Mouse (Mus musculus) neural tube, embryonic 14.5 days (tissue): ENCODE results near the gene Fdxr. TPM values are rescaled to one million over a fixed set of nuclear protein-coding genes. Genes with fewer than 3 reads are reported as not detected.

Source experiments
- ATAC-seq: fragments of 200-750 bp; cut with Nextera tagmentation; 2 replicates; pipeline ENCODE4 v1.8.0; 2017; ENCODE audit warnings: low read depth, mild to moderate bottlenecking, moderate TSS enrichment, moderate library complexity
- H3K27ac ChIP-seq: fragments of 300-500 bp; sonication (generic); 2 replicates; pipeline ENCODE4 v1.5.1; 2014; ENCODE audit warnings: low read depth, mild to moderate bottlenecking, control low read depth, low read length, moderate library complexity, mixed read lengths
- H3K27me3 ChIP-seq: fragments of 300-500 bp; sonication (generic); 2 replicates; pipeline ENCODE4 v1.6.1; 2014; ENCODE audit warnings: low read length; ENCODE audit not compliant: control insufficient read depth, insufficient read depth
- H3K36me3 ChIP-seq: fragments of 300-500 bp; sonication (generic); 2 replicates; pipeline ENCODE4 v1.6.1; 2014; ENCODE audit warnings: low read length, mixed read lengths; ENCODE audit not compliant: control insufficient read depth, insufficient read depth
- H3K4me1 ChIP-seq: fragments of 300-500 bp; sonication (generic); 2 replicates; pipeline ENCODE4 v1.6.1; 2014; ENCODE audit warnings: low read length; ENCODE audit not compliant: control insufficient read depth, insufficient read depth
- H3K4me2 ChIP-seq: fragments of 300-500 bp; sonication (generic); 2 replicates; pipeline ENCODE4 v1.6.1; 2014; ENCODE audit warnings: mild to moderate bottlenecking, low read depth, low read length, control low read depth
- H3K4me3 ChIP-seq: fragments of 300-500 bp; sonication (generic); 2 replicates; pipeline ENCODE4 v1.5.1; 2014; ENCODE audit warnings: low read depth, low read length, control low read depth, mixed read lengths
- H3K9ac ChIP-seq: fragments of 300-500 bp; sonication (generic); replicated peaks from 2 replicates; pipeline ENCODE4 v1.6.1; 2014; ENCODE audit warnings: low read depth, mild to moderate bottlenecking, control low read depth, low read length, mixed read lengths
- H3K9me3 ChIP-seq: fragments of 300-500 bp; sonication (generic); 2 replicates; pipeline ENCODE4 v1.6.1; 2016; ENCODE audit warnings: low read length; ENCODE audit not compliant: control insufficient read depth
- WGBS: fragments of 180-500 bp; shearing (Covaris S2); extraction: QIAGEN DNeasy Blood & Tissue Kit; methylation state at CpG from one replicate; pipeline ENCODE4 v1.1.7; 2014; 5-methylcytosine and 5-hydroxymethylcytosine counted together
- polyA plus RNA-seq: library from polyadenylated mRNA; unstranded; fragments of >200 nt; fragmentation: Nextera tagmentation; extraction: Ambion mirVana; gene quantifications from 2 replicates; pipeline ENCODE4 v1.2.1, GENCODE M21; 2014

Fdxr gene
- polyA plus RNA-seq, 1 experiment from 2014 or later = 14.6 TPM

- Histone ChIP-seq H3K4me3 (no peak overlapping the region), H3K9me3 (no peaks in the 10 kb centered on the region), H3K27ac (no peak overlapping the region), H3K27me3 (no peaks in the 10 kb centered on the region), H3K36me3 (no peaks in the 10 kb centered on the region), H3K4me2 (no peak overlapping the region), H3K9ac (no peak overlapping the region), H3K4me1 (no peaks in the 10 kb centered on the region)
- 88% methylated on average over 12 of the region's 12 CpGs for WGBS
- ATAC-seq = no peak
These were observed 7.2 kb upstream of the Fdxr start for GRCm38 (mm10) chr11:115283891-115284620.

GRCm38 (mm10) chr11:115283486-115283765, 6.6 kb upstream of the Fdxr start:
- 67% methylated on average over 9 of the region's 9 CpGs for WGBS

GRCm38 (mm10) chr11:115282723-115283485, 6.1 kb upstream of the Fdxr start:
- Histone ChIP-seq H3K9me3 (no peaks in the 10 kb centered on the region), H3K27me3 (no peaks in the 10 kb centered on the region), H3K36me3 (no peaks in the 10 kb centered on the region), H3K27ac (no peak overlapping the region), H3K9ac (no peak overlapping the region), H3K4me2 (no peak overlapping the region), H3K4me1 (no peaks in the 10 kb centered on the region), H3K4me3 (no peak overlapping the region)
- ATAC-seq = no peak; the same call in 1 of the 2 replicates
- 84% methylated on average over 8 of the region's 8 CpGs for WGBS

More at GRCm38 (mm10) chr11:115283486-115283765, 6.6 kb upstream of the Fdxr start:
- Histone ChIP-seq H3K9me3 (no peaks in the 10 kb centered on the region), H3K4me2 (no peak overlapping the region), H3K27me3 (no peaks in the 10 kb centered on the region), H3K27ac (no peak overlapping the region), H3K4me3 (no peak overlapping the region), H3K4me1 (no peaks in the 10 kb centered on the region), H3K36me3 (no peaks in the 10 kb centered on the region), H3K9ac (no peak overlapping the region)
- no peak for ATAC-seq

- no peaks in the 10 kb centered on the region for H3K9me3 ChIP-seq
- H3K27me3 ChIP-seq = no peaks in the 10 kb centered on the region
- no peaks in the 10 kb centered on the region for H3K36me3 ChIP-seq
- 73% methylated on average over 8 of the region's 8 CpGs for WGBS
- no peak overlapping the region for H3K4me2 ChIP-seq
- no peak overlapping the region for H3K4me3 ChIP-seq
- ATAC-seq = no peak
- H3K9ac ChIP-seq = no peak overlapping the region
- H3K27ac ChIP-seq = 0 out of 2 replicates have a peak overlapping the region, but pooled peaks have one; percentile 5
- H3K4me1 ChIP-seq = 0 out of 2 replicates have a peak, but pooled peaks cover 3% of the 10 kb centered on the region
These were observed 5.4 kb upstream of the Fdxr start for GRCm38 (mm10) chr11:115282295-115282694.

- Histone ChIP-seq H3K9me3 (no peaks in the 10 kb centered on the region), H3K27ac (no peak overlapping the region), H3K36me3 (no peaks in the 10 kb centered on the region), H3K9ac (no peak overlapping the region), H3K4me1 (peaks cover 9% of the 10 kb centered on the region), H3K4me2 (no peak overlapping the region), H3K27me3 (no peaks in the 10 kb centered on the region), H3K4me3 (no peak overlapping the region)
- no peak for ATAC-seq
- WGBS = 56% methylated on average over 1 of the region's 1 CpGs
These were observed 2.9 kb upstream of the Fdxr start for GRCm38 (mm10) chr11:115279726-115280125.

- 77% methylated on average over 6 of the region's 6 CpGs for WGBS
- no peak for ATAC-seq
- peak overlapping the region; percentile 68 for H3K4me2 ChIP-seq
- no peak overlapping the region for H3K9ac ChIP-seq
- H3K27me3 ChIP-seq = no peaks in the 10 kb centered on the region
- H3K4me1 ChIP-seq = peaks cover 9% of the 10 kb centered on the region
- no peak overlapping the region for H3K4me3 ChIP-seq
- H3K36me3 ChIP-seq = no peaks in the 10 kb centered on the region
- no peaks in the 10 kb centered on the region for H3K9me3 ChIP-seq
- no peak overlapping the region for H3K27ac ChIP-seq
These were observed 1.3 kb upstream of the Fdxr start for GRCm38 (mm10) chr11:115278176-115278575.

- WGBS = 17% methylated on average over 7 of the region's 7 CpGs
- Histone ChIP-seq H3K36me3 (no peaks in the 10 kb centered on the region), H3K4me2 (peak overlapping the region; percentile 68), H3K4me3 (peak overlapping the region; percentile 55), H3K27me3 (no peaks in the 10 kb centered on the region), H3K4me1 (peaks cover 9% of the 10 kb centered on the region), H3K9ac (peak overlapping the region; percentile 51), H3K9me3 (no peaks in the 10 kb centered on the region), H3K27ac (peak overlapping the region; percentile 75)
- no peak for ATAC-seq
These were observed 740 bp upstream of the Fdxr start for GRCm38 (mm10) chr11:115277604-115277975.

- H3K9me3 ChIP-seq = no peaks in the 10 kb centered on the region
- no peaks in the 10 kb centered on the region for H3K27me3 ChIP-seq
- H3K9ac ChIP-seq = peak overlapping the region; percentile 61; the same call in 1 of the 2 replicates
- H3K27ac ChIP-seq = peak overlapping the region; percentile 91
- WGBS = 53% methylated on average over 3 of the region's 3 CpGs
- peaks cover 9% of the 10 kb centered on the region for H3K4me1 ChIP-seq
- no peaks in the 10 kb centered on the region; the same call in none of the 2 replicates for H3K36me3 ChIP-seq
- peak overlapping the region; percentile 55 for H3K4me3 ChIP-seq
- ATAC-seq = no peak
- H3K4me2 ChIP-seq = peak overlapping the region; percentile 77
These were observed 896 bp downstream of the Fdxr start for GRCm38 (mm10) chr11:115275954-115276353.

- Histone ChIP-seq H3K4me1 (peaks cover 9% of the 10 kb centered on the region), H3K9me3 (no peaks in the 10 kb centered on the region), H3K27me3 (no peaks in the 10 kb centered on the region), H3K36me3 (no peaks in the 10 kb centered on the region; the same call in none of the 2 replicates), H3K27ac (no peak overlapping the region), H3K9ac (no peak overlapping the region), H3K4me2 (peak overlapping the region; percentile 77), H3K4me3 (no peak overlapping the region)
- ATAC-seq = no peak
- 86% methylated on average over 6 of the region's 6 CpGs for WGBS
These were observed 1.3 kb downstream of the Fdxr start for GRCm38 (mm10) chr11:115275509-115275908.
